In the genomic region with DNA sequence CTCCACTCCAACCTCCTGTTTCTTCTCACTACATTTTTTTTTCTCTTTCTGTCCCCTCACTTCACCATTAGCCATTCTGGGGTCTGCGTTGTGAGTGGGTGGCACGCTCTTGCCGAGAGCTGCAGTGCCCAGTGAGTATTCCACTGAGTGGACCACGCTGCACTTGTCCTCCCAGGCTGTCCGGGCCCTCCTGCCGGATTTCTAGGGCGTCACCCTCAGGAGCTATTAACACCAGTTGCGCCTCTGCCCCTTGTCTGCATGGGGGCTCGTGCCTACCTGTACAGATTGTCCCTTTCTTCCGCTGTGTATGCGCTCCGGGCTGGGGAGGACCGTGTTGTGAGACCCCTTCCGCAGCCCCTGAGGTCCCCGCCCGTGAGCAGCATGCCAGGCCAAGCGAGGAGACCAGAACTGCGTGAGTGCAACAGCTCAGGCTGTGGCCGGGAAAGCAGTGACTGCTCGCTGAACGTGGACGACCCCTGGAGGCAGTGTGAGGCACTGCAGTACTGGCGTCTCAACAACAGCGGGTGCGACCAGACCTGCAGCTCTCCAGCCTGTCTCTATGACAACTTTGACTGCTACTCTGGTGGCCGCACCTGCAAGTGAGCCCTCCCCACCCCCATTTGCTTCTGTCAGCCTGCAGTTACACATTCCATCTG, we compare ENCODE assay signal across 8 mouse cellular contexts. TPM values are rescaled to one million over a fixed set of nuclear protein-coding genes. Genes with fewer than 3 reads are reported as not detected.
DNase-seq lines count a peak whose midpoint lies in the region; ATAC-seq and TF ChIP-seq lines count a peak whose summit lies in the region.

No protein-coding gene starts in this region.

- H3K4me3 ChIP-seq in heart, embryonic 15.5 days = peak overlapping the region; percentile 40
- H3K4me3 ChIP-seq in liver, embryonic 12.5 days = no peak overlapping the region
- peak overlapping the region; percentile 33 for H3K4me3 ChIP-seq in stomach, embryonic 16.5 days (replicated peaks; ENCODE audit: low read length)

- H3K4me1 ChIP-seq in heart, embryonic 15.5 days (replicated peaks) = peaks cover 4% of the 10 kb centered on the region; the same call in 1 of the 2 replicates
- H3K4me1 ChIP-seq in liver, embryonic 12.5 days = peaks cover 15% of the 10 kb centered on the region
- peaks cover 4% of the 10 kb centered on the region; the same call in 1 of the 2 replicates for H3K4me1 ChIP-seq in stomach, embryonic 16.5 days (ENCODE audit: control insufficient read depth, insufficient read depth, low read length)

- H3K9me3 ChIP-seq in heart, embryonic 15.5 days (replicated peaks) = no peaks in the 10 kb centered on the region
- no peaks in the 10 kb centered on the region for H3K9me3 ChIP-seq in liver, embryonic 12.5 days (replicated peaks)
- H3K9me3 ChIP-seq in stomach, embryonic 16.5 days (replicated peaks; ENCODE audit: control insufficient read depth, low read length) = no peaks in the 10 kb centered on the region

- WGBS in heart, embryonic 15.5 days = 11% methylated on average over 26 of the region's 26 CpGs
- 11% methylated on average over 26 of the region's 26 CpGs for WGBS in liver, embryonic 12.5 days (ENCODE audit: insufficient replicate concordance)
- WGBS in stomach, embryonic 16.5 days = 10% methylated on average over 26 of the region's 26 CpGs

- DNase-seq in CD4-positive, CD25-positive, alpha-beta regulatory T cell, adult 2 months (ENCODE audit: low read depth, low spot score) = peak; percentile 90
- peak; percentile 74 for DNase-seq in brain, embryonic 14.5 days (ENCODE audit: low read depth)
- peak; percentile 90 for DNase-seq in kidney, postnatal 10 days
- DNase-seq in neural tube, embryonic 10.5 days (ENCODE audit: extremely low spot score, low spot score) = peak; percentile 86

- H3K36me3 ChIP-seq in heart, embryonic 15.5 days = no peaks in the 10 kb centered on the region
- no peaks in the 10 kb centered on the region for H3K36me3 ChIP-seq in liver, embryonic 12.5 days
- H3K36me3 ChIP-seq in stomach, embryonic 16.5 days (ENCODE audit: control insufficient read depth, insufficient read depth, low read length) = no peaks in the 10 kb centered on the region

- peak overlapping the region; percentile 53 for H3K9ac ChIP-seq in heart, embryonic 15.5 days
- no peak overlapping the region for H3K9ac ChIP-seq in liver, embryonic 12.5 days
- peak overlapping the region; percentile 69 for H3K9ac ChIP-seq in stomach, embryonic 16.5 days (ENCODE audit: low read length)

- no peak overlapping the region for H3K27ac ChIP-seq in heart, embryonic 15.5 days
- no peak overlapping the region for H3K27ac ChIP-seq in liver, embryonic 12.5 days
- H3K27ac ChIP-seq in stomach, embryonic 16.5 days (ENCODE audit: low read length) = no peak overlapping the region

- H3K27me3 ChIP-seq in heart, embryonic 15.5 days = peaks cover 18% of the 10 kb centered on the region
- peaks cover 46% of the 10 kb centered on the region for H3K27me3 ChIP-seq in liver, embryonic 12.5 days (replicated peaks)
- H3K27me3 ChIP-seq in stomach, embryonic 16.5 days (ENCODE audit: control insufficient read depth, insufficient read depth, low read length) = no peaks in the 10 kb centered on the region

- ATAC-seq in erythroid progenitor cell, adult 5-6 weeks (replicated peaks; ENCODE audit: low FRiP score, poor library complexity, severe bottlenecking) = peak; percentile 66; the same call in 1 of the 2 replicates
- peak; percentile 61 for ATAC-seq in heart, embryonic 15.5 days (replicated peaks; ENCODE audit: insufficient number of reproducible peaks, insufficient read depth, low FRiP score, low read depth)
- ATAC-seq in liver, embryonic 12.5 days = peak; percentile 61
- peak; percentile 83 for ATAC-seq in stomach, embryonic 16.5 days (ENCODE audit: insufficient read depth, low FRiP score)

- TF ChIP-seq CTCF in brain, embryonic 14.5 days (IDR thresholded peaks at IDR 0.05; ENCODE audit: borderline replicate concordance, extremely low read depth, insufficient read depth, insufficient read length) = peak; percentile 90

- no peak for TF ChIP-seq POLR2A in brain, embryonic 14.5 days (IDR thresholded peaks at IDR 0.05; ENCODE audit: borderline replicate concordance, extremely low read depth, insufficient read depth, insufficient read length, poor library complexity, severe bottlenecking)

- peak overlapping the region; percentile 72 for H3K4me2 ChIP-seq in heart, embryonic 15.5 days
- H3K4me2 ChIP-seq in liver, embryonic 12.5 days = peak overlapping the region; percentile 56
- H3K4me2 ChIP-seq in stomach, embryonic 16.5 days (ENCODE audit: low read depth, low read length) = peak overlapping the region; percentile 60

RNA-seq across cellular contexts. Expression of gene Pdxk, which starts 22.8 kb away (rescaled TPM):
- 13.8 and 26.2 TPM in 2 replicates for polyA plus RNA-seq in brain, embryonic 14.5 days (2012; rRNA removed)
- 1.1 and 3.4 TPM in 2 replicates for total RNA-seq in erythroid progenitor cell, adult 5-6 weeks (2015; ENCODE audit: low replicate concordance)
- total RNA-seq in erythroid progenitor cell, adult 5-6 weeks (2017; ENCODE audit: low replicate concordance) = 0.90 and 2.6 TPM in 2 replicates
- 4.6 and 8.7 TPM in 2 replicates for polyA plus RNA-seq in heart, embryonic 15.5 days (2015; fragmentation: Nextera tagmentation; extraction: Ambion mirVana)
- 7.8 and 8.2 TPM in 2 replicates for polyA plus RNA-seq in liver, embryonic 12.5 days (2016; fragmentation: Nextera tagmentation; extraction: Ambion mirVana)
- 12.4 and 12.7 TPM in 2 replicates for polyA plus RNA-seq in stomach, embryonic 16.5 days (2015; fragmentation: Nextera tagmentation; extraction: Ambion mirVana)

RNA-seq across cellular contexts. Expression of gene Olfr1358, which starts 29.7 kb away (rescaled TPM):
- polyA plus RNA-seq in brain, embryonic 14.5 days (2012; rRNA removed) = 0.08 TPM in 1 of 2 replicates, not detected in the other
- not detected in 2 replicates for total RNA-seq in erythroid progenitor cell, adult 5-6 weeks (2015; ENCODE audit: low replicate concordance)
- total RNA-seq in erythroid progenitor cell, adult 5-6 weeks (2017; ENCODE audit: low replicate concordance) = not detected in 2 replicates
- not detected in 2 replicates for polyA plus RNA-seq in heart, embryonic 15.5 days (2015; fragmentation: Nextera tagmentation; extraction: Ambion mirVana)
- polyA plus RNA-seq in liver, embryonic 12.5 days (2016; fragmentation: Nextera tagmentation; extraction: Ambion mirVana) = not detected in 2 replicates
- polyA plus RNA-seq in stomach, embryonic 16.5 days (2015; fragmentation: Nextera tagmentation; extraction: Ambion mirVana) = not detected in 2 replicates
